Mouse (Mus musculus) kidney, postnatal 25 days (tissue): ENCODE data around the gene Cpt2.

Experiments
- DNase-seq, 2 experiments: peaks; one replicate each; pipeline ENCODE4 v3.0.0; 2021; ENCODE audit warnings: mixed read lengths in 2 of 2

The Cpt2 gene

GRCm38 (mm10) chr4:107920336-107920735, 3.1 kb downstream of the Cpt2 start:
- DNase-seq = peak in 1 of 2 experiments; percentile 35

GRCm38 (mm10) chr4:107910020-107910419, 13.4 kb downstream of the Cpt2 start:
- no peak for DNase-seq

- no peak for DNase-seq
Observed at GRCm38 (mm10) chr4:107906561-107906960, 16.8 kb downstream of the Cpt2 start.

- no peak for DNase-seq
Observed at GRCm38 (mm10) chr4:107904252-107904651, 19.2 kb downstream of the Cpt2 start.

GRCm38 (mm10) chr4:107900206-107900605, 23.2 kb downstream of the Cpt2 start:
- no peak for DNase-seq

GRCm38 (mm10) chr4:107899211-107899927, 24.0 kb downstream of the Cpt2 start:
- no peak for DNase-seq

- no peak for DNase-seq
Observed at GRCm38 (mm10) chr4:107892663-107893062, 30.7 kb downstream of the Cpt2 start.

GRCm38 (mm10) chr4:107889731-107890432, 33.5 kb downstream of the Cpt2 start, which contains the start of gene 0610037L13Rik:
TSS of gene 0610037L13Rik (plus strand) at chr4:107889813.
- DNase-seq = peak; percentile 95 to 99

GRCm38 (mm10) chr4:107889385-107889730, 34.1 kb downstream of the Cpt2 start:
- DNase-seq = no peak

GRCm38 (mm10) chr4:107886371-107886770, 37.0 kb downstream of the Cpt2 start:
- DNase-seq = no peak

GRCm38 (mm10) chr4:107881631-107882030, 41.8 kb downstream of the Cpt2 start:
- DNase-seq = peak in 1 of 2 experiments; percentile 6

GRCm38 (mm10) chr4:107879254-107880050, 44.0 kb downstream of the Cpt2 start, which contains the start of gene Magoh:
TSS of gene Magoh (plus strand) at chr4:107879755.
- peak; percentile 98 to 99 for DNase-seq

- DNase-seq = peak in 1 of 2 experiments; percentile 6
Observed at GRCm38 (mm10) chr4:107864866-107865265, 58.5 kb downstream of the Cpt2 start.

GRCm38 (mm10) chr4:107858995-107859394, 64.4 kb downstream of the Cpt2 start:
- DNase-seq = no peak

- DNase-seq = peak in 1 of 2 experiments; percentile 14
Observed at GRCm38 (mm10) chr4:107856958-107857686, 66.3 kb downstream of the Cpt2 start.
